Mouse (Mus musculus) neural tube, embryonic 12.5 days (tissue): Measurements from ENCODE around the gene Fam198b. TPM values are rescaled to one million over a fixed set of nuclear protein-coding genes. Genes with fewer than 3 reads are reported as not detected.

Experiments used
- ATAC-seq: fragments of 200-750 bp; cut with Nextera tagmentation; 2 replicates; pipeline ENCODE4 v1.8.0; 2017; ENCODE audit warnings: low read depth, mild to moderate bottlenecking, moderate TSS enrichment, moderate library complexity; ENCODE audit not compliant: low FRiP score
- H3K27ac ChIP-seq: fragments of 300-500 bp; sonication (generic); 2 replicates; pipeline ENCODE4 v1.5.1; 2016
- H3K27me3 ChIP-seq: fragments of 300-500 bp; sonication (generic); replicated peaks from 2 replicates; pipeline ENCODE4 v1.6.1; 2016; ENCODE audit warnings: mild to moderate bottlenecking
- H3K36me3 ChIP-seq: fragments of 300-500 bp; sonication (generic); 2 replicates; pipeline ENCODE4 v1.6.1; 2016; ENCODE audit warnings: mild to moderate bottlenecking
- H3K4me1 ChIP-seq: fragments of 300-500 bp; sonication (generic); 2 replicates; pipeline ENCODE4 v1.6.1; 2016
- H3K4me2 ChIP-seq: fragments of 300-500 bp; sonication (generic); replicated peaks from 2 replicates; pipeline ENCODE4 v1.6.1; 2016; ENCODE audit warnings: mild to moderate bottlenecking
- H3K4me3 ChIP-seq: fragments of 300-500 bp; sonication (generic); 2 replicates; pipeline ENCODE4 v1.5.1; 2016
- H3K9ac ChIP-seq: fragments of 300-500 bp; sonication (generic); 2 replicates; pipeline ENCODE4 v1.6.1; 2016; ENCODE audit warnings: mild to moderate bottlenecking
- H3K9me3 ChIP-seq: fragments of 300-500 bp; sonication (generic); 2 replicates; pipeline ENCODE4 v1.6.1; 2016; ENCODE audit warnings: mild to moderate bottlenecking
- WGBS: fragments of 180-500 bp; shearing (Covaris S2); methylation state at CpG from one replicate; pipeline ENCODE4 v1.1.7; 2016; 5-methylcytosine and 5-hydroxymethylcytosine counted together
- polyA plus RNA-seq: library from polyadenylated mRNA; unstranded; fragments of >200 nt; fragmentation: Nextera tagmentation; extraction: Ambion mirVana; gene quantifications from 2 replicates; pipeline ENCODE4 v1.2.1, GENCODE M21; 2016

The Fam198b gene
- polyA plus RNA-seq = 6.5 and 7.9 TPM in 2 replicates

DNA sequence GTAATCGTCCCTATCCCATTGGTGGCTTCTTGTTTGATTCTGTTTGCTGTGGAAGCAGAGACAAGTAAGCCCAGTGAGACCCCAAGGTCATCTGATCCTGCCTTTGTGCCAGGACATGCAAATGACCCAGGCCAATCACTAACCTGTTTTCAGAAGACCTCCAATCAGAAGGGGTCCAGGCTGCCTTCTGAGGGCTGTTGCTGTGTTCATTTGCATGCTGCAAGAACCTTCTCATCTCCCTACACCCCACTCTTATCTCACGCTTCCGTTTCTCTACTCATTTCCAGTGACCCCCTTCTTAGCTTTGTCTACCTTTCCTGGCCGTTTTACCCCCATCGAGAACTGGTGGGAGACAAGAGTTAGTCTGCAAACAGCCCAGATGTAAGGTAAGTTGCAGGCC lies at the start of gene Fam198b:
TSS of gene Fam198b (plus strand) at position 229 of the 400 bp plus-strand sequence.
- Histone ChIP-seq H3K36me3 (no peaks in the 10 kb centered on the region), H3K4me2 (peak within 1 kb of the TSS; percentile 35), H3K27ac (no peak within 1 kb of the TSS), H3K27me3 (no peaks in the 10 kb centered on the region; the same call in 1 of the 2 replicates), H3K9ac (no peak within 1 kb of the TSS), H3K9me3 (no peaks in the 10 kb centered on the region), H3K4me1 (peaks cover 8% of the 10 kb centered on the region), H3K4me3 (no peak within 1 kb of the TSS)
- ATAC-seq = no peak; the same call in 1 of the 2 replicates
- WGBS = 56% methylated on average over 5 of the region's 5 CpGs

DNA sequence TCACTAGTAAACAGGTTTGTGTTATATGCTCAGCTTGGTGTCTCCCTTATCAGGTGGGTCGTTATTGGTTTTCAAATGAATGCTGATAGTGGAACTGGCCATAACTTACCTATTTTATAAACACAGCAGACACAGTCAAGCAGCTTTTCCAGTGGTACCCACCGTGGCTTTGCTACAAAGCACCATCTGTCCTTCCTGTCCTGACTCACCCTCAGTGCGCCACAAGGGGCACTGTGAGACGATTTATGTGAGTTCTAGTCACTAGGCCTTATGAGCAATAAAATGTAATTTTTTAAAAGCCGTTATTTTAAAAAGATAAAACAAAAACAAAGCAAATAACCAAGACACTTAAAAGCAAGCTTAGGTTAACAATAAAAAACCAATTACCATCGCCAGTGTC lies 45.6 kb upstream of the Fam198b start:
- Histone ChIP-seq H3K9me3 (no peaks in the 10 kb centered on the region), H3K9ac (no peak overlapping the region), H3K36me3 (no peaks in the 10 kb centered on the region), H3K4me2 (no peak overlapping the region), H3K27me3 (no peaks in the 10 kb centered on the region), H3K4me3 (no peak overlapping the region), H3K27ac (no peak overlapping the region), H3K4me1 (no peaks in the 10 kb centered on the region)
- WGBS = 54% methylated on average over 6 of the region's 6 CpGs
- peak; percentile 30; the same call in 1 of the 2 replicates for ATAC-seq

- no peaks in the 10 kb centered on the region for H3K27me3 ChIP-seq
- peak overlapping the region; percentile 78 for H3K4me2 ChIP-seq
- H3K9ac ChIP-seq = no peak overlapping the region
- no peaks in the 10 kb centered on the region for H3K4me1 ChIP-seq
- no peak overlapping the region for H3K27ac ChIP-seq
- ATAC-seq = no peak
- no peaks in the 10 kb centered on the region for H3K36me3 ChIP-seq
- 68% methylated on average over 6 of the region's 6 CpGs for WGBS
- H3K9me3 ChIP-seq = no peaks in the 10 kb centered on the region
- no peak overlapping the region for H3K4me3 ChIP-seq
These were observed 42.9 kb upstream of the Fam198b start for GRCm38 (mm10) chr3:79841475-79841874.

GRCm38 (mm10) chr3:79842165-79842564 lies 42.2 kb upstream of the Fam198b start:
- Histone ChIP-seq H3K27me3 (no peaks in the 10 kb centered on the region), H3K27ac (no peak overlapping the region), H3K9ac (0 out of 2 replicates have a peak overlapping the region, but pooled peaks have one; percentile 38), H3K4me1 (no peaks in the 10 kb centered on the region), H3K4me3 (peak overlapping the region; percentile 43), H3K36me3 (no peaks in the 10 kb centered on the region), H3K9me3 (no peaks in the 10 kb centered on the region), H3K4me2 (peak overlapping the region; percentile 78)
- peak; percentile 70 for ATAC-seq
- 10% methylated on average over 12 of the region's 12 CpGs for WGBS

DNA sequence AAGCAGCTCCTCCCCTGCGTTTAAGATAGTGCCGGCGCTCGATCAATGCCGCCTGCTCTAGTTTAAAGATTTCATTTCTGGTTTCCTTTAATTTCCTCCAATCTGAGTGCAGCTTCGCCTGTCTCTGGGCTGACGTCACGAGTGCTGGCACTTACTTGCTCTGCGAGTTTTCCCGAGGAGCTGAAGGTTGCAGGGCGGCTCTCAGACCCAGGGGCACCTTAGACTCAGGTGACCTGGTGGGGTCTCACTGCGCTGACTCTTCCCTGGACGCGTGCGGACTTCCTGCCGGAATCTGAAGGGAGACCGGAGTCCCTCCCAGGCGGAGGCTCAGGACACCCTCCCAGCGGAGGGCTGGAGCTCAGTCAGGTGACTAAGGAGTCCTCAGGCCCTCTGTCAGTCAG lies 41.7 kb upstream of the Fam198b start:
- Histone ChIP-seq H3K4me1 (no peaks in the 10 kb centered on the region), H3K9ac (0 out of 2 replicates have a peak overlapping the region, but pooled peaks have one; percentile 38), H3K4me2 (peak overlapping the region; percentile 78), H3K27me3 (no peaks in the 10 kb centered on the region), H3K4me3 (peak overlapping the region; percentile 43), H3K9me3 (no peaks in the 10 kb centered on the region), H3K27ac (no peak overlapping the region), H3K36me3 (no peaks in the 10 kb centered on the region)
- ATAC-seq = peak; percentile 88
- under 1% methylated on average over 19 of the region's 19 CpGs for WGBS

- no peaks in the 10 kb centered on the region for H3K27me3 ChIP-seq
- H3K36me3 ChIP-seq = no peaks in the 10 kb centered on the region
- no peak overlapping the region for H3K4me3 ChIP-seq
- H3K27ac ChIP-seq = no peak overlapping the region
- no peak overlapping the region for H3K9ac ChIP-seq
- H3K4me2 ChIP-seq = no peak overlapping the region
- WGBS = 92% methylated on average over 9 of the region's 9 CpGs
- no peaks in the 10 kb centered on the region for H3K4me1 ChIP-seq
- no peak for ATAC-seq
- H3K9me3 ChIP-seq = no peaks in the 10 kb centered on the region
These were observed 40.3 kb upstream of the Fam198b start for GRCm38 (mm10) chr3:79843999-79844398.

DNA sequence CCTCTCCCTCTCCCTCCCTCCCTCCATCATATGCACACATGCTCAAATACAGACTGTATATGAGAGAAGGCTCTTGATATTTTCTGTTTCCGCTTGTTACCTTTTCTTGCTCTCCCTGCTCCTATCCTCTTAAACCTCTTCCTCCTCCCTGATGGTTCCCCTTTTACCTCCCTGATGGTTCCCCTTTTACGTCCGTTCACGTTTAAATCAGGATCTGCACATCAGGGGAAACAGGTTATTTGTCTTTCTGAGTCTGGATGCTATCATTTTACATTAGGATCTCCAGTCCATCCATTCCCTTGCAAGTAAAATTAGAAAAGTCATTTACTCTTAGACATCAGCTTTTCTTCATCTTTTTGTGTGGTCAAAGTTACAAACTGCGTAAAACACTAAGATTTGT lies 37.7 kb upstream of the Fam198b start:
- Histone ChIP-seq H3K27ac (no peak overlapping the region), H3K27me3 (no peaks in the 10 kb centered on the region)

DNA sequence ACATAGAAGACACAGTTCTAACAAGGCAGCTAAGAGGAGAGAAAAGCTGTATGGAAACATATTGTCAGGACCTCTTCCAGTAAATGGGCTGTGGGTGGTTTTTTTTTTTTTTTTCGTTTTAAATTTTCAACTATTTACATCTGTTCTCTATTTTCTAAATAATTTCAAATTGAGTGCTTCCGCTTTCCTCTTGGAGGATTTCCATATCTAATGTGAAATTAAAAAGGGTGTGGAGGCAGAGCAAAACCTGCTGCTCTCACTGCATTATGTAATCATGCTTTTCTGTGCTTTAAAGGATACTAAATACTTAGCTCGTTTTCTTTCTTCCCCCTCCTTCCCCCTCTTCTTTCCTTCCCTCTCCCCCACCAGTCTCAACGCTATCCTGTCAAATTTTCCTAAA lies 35.5 kb upstream of the Fam198b start:
- no peak overlapping the region for H3K27ac ChIP-seq
- 55% methylated on average over 4 of the region's 4 CpGs for WGBS
- H3K4me1 ChIP-seq = no peaks in the 10 kb centered on the region
- H3K4me2 ChIP-seq = no peak overlapping the region
- no peak for ATAC-seq
- H3K36me3 ChIP-seq = no peaks in the 10 kb centered on the region
- H3K27me3 ChIP-seq = no peaks in the 10 kb centered on the region
- H3K9me3 ChIP-seq = no peaks in the 10 kb centered on the region
- H3K9ac ChIP-seq = no peak overlapping the region
- H3K4me3 ChIP-seq = no peak overlapping the region

More for the DNA sequence above, 37.7 kb upstream of the Fam198b start:
- ATAC-seq = no peak
- Histone ChIP-seq H3K4me3 (no peak overlapping the region), H3K36me3 (no peaks in the 10 kb centered on the region), H3K4me1 (no peaks in the 10 kb centered on the region), H3K4me2 (no peak overlapping the region), H3K9me3 (no peaks in the 10 kb centered on the region), H3K9ac (no peak overlapping the region)
- 78% methylated on average over 5 of the region's 5 CpGs for WGBS

- 88% methylated on average over 2 of the region's 2 CpGs for WGBS
- Histone ChIP-seq H3K4me3 (no peak overlapping the region), H3K36me3 (no peaks in the 10 kb centered on the region), H3K4me1 (no peaks in the 10 kb centered on the region), H3K9ac (no peak overlapping the region), H3K27me3 (no peaks in the 10 kb centered on the region), H3K4me2 (no peak overlapping the region), H3K9me3 (no peaks in the 10 kb centered on the region), H3K27ac (no peak overlapping the region)
- ATAC-seq = no peak
These were observed 34.7 kb upstream of the Fam198b start for GRCm38 (mm10) chr3:79849621-79850020.

GRCm38 (mm10) chr3:79850656-79851055 lies 33.7 kb upstream of the Fam198b start:
- 33% methylated on average over 6 of the region's 6 CpGs for WGBS
- ATAC-seq = no peak
- H3K4me1 ChIP-seq = no peaks in the 10 kb centered on the region
- H3K4me2 ChIP-seq = no peak overlapping the region
- H3K9ac ChIP-seq = no peak overlapping the region
- H3K36me3 ChIP-seq = no peaks in the 10 kb centered on the region
- no peaks in the 10 kb centered on the region for H3K9me3 ChIP-seq
- no peak overlapping the region for H3K4me3 ChIP-seq
- H3K27ac ChIP-seq = no peak overlapping the region
- no peaks in the 10 kb centered on the region for H3K27me3 ChIP-seq

- Histone ChIP-seq H3K4me1 (no peaks in the 10 kb centered on the region), H3K9ac (no peak overlapping the region), H3K9me3 (no peaks in the 10 kb centered on the region), H3K36me3 (no peaks in the 10 kb centered on the region), H3K4me3 (no peak overlapping the region), H3K27me3 (no peaks in the 10 kb centered on the region), H3K4me2 (no peak overlapping the region), H3K27ac (no peak overlapping the region)
- WGBS = 91% methylated on average over 3 of the region's 3 CpGs
- ATAC-seq = no peak
These were observed 32.2 kb upstream of the Fam198b start for GRCm38 (mm10) chr3:79852108-79852507.

GRCm38 (mm10) chr3:79852654-79853166 lies 31.6 kb upstream of the Fam198b start, which contains the start of gene Tmem144:
Gene Tmem144, minus strand, starts transcription at chr3:79852773.
- no peak within 1 kb of the TSS for H3K9ac ChIP-seq
- no peaks in the 10 kb centered on the region for H3K9me3 ChIP-seq
- H3K27ac ChIP-seq = no peak within 1 kb of the TSS
- no peaks in the 10 kb centered on the region for H3K4me1 ChIP-seq
- no peak within 1 kb of the TSS for H3K4me2 ChIP-seq
- no peak within 1 kb of the TSS for H3K4me3 ChIP-seq
- no peaks in the 10 kb centered on the region for H3K36me3 ChIP-seq
- no peak for ATAC-seq
- whole genome bisulfite sequencing = 62% methylated on average over 8 of the region's 8 CpGs
- no peaks in the 10 kb centered on the region for H3K27me3 ChIP-seq

DNA sequence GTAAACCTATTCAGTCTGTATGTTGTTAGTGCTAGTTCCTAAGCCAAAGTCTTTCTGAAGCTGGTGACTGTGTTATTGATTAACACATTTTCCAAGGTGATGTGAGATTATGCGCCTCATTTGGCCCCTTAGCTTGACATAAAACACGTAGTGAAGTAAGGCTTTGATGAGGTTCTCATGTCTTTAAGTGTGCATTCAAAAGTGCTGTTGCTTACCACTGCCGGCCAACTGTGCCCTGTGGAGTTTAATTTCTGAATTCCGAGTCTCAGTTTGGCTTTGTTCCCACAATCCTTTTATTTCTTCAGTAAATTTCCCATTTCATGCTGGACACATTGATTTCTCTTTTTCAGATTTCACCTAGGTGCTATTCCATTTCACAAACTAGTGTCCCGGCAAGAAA lies 26.6 kb upstream of the Fam198b start:
- ATAC-seq = no peak
- Histone ChIP-seq H3K9ac (no peak overlapping the region), H3K4me3 (no peak overlapping the region), H3K27me3 (no peaks in the 10 kb centered on the region), H3K4me1 (no peaks in the 10 kb centered on the region), H3K27ac (no peak overlapping the region), H3K36me3 (no peaks in the 10 kb centered on the region), H3K4me2 (no peak overlapping the region), H3K9me3 (no peaks in the 10 kb centered on the region)
- 71% methylated on average over 5 of the region's 5 CpGs for WGBS
